Mouse (Mus musculus): ENCODE data around the gene Phf5a.

GRCm38 (mm10) chr15:81856030-81856790 is 15.5 kb downstream of the Phf5a start:
- TF ChIP-seq CTCF (IDR thresholded peaks at IDR 0.05; ENCODE audit: borderline replicate concordance, control insufficient read depth, extremely low read depth, insufficient read depth, low read length, poor library complexity): no peak
- TF ChIP-seq POLR2A (IDR thresholded peaks at IDR 0.05; ENCODE audit: control insufficient read depth, extremely low read depth, insufficient read depth, low read length, poor library complexity): no peak
